Mouse (Mus musculus) CH12.LX (cell line): ENCODE data around the gene Pla2g4c.

Experiments used
- CTCF ChIP-seq, 2 experiments: IDR thresholded peaks in 1 of 2; conservative IDR thresholded peaks in 1 of 2; 2 replicates each; pipeline ENCODE4 v1.5.1; 2011 to 2012; ENCODE audit warnings: low read depth in 2 of 2, low read length in 2 of 2, improper control_type of control experiment in 1 of 2, inconsistent platforms in 1 of 2, mild to moderate bottlenecking in 1 of 2, moderate library complexity in 1 of 2
- E2F4 ChIP-seq: IDR thresholded peaks from 2 replicates; pipeline ENCODE4 v1.6.1; 2011; ENCODE audit warnings: low read depth, low read length, improper control_type of control experiment; ENCODE audit not compliant: insufficient replicate concordance
- EP300 ChIP-seq: IDR thresholded peaks from 2 replicates; pipeline ENCODE4 v1.6.1; 2011; ENCODE audit warnings: low read length, improper control_type of control experiment
- HCFC1 ChIP-seq: IDR thresholded peaks from 2 replicates; pipeline ENCODE4 v1.6.1; 2012; ENCODE audit warnings: low read depth, mild to moderate bottlenecking, inconsistent platforms, low read length, improper control_type of control experiment
- JUN ChIP-seq: IDR thresholded peaks from 2 replicates; pipeline ENCODE4 v1.6.1; 2011; ENCODE audit warnings: low read depth, mild to moderate bottlenecking, low read length, improper control_type of control experiment, moderate library complexity; ENCODE audit not compliant: insufficient read depth
- KAT2A ChIP-seq: IDR thresholded peaks from 2 replicates; pipeline ENCODE4 v1.6.1; 2012; ENCODE audit warnings: low read length, improper control_type of control experiment, inconsistent platforms; ENCODE audit not compliant: insufficient replicate concordance
- POLR2A ChIP-seq: IDR thresholded peaks from 2 replicates; pipeline ENCODE4 v1.6.1; 2011; ENCODE audit warnings: low read depth, mild to moderate bottlenecking, improper control_type of control experiment, low read length
- SIN3A ChIP-seq: IDR thresholded peaks from 2 replicates; pipeline ENCODE4 v1.6.1; 2012; ENCODE audit warnings: low read length, improper control_type of control experiment, inconsistent platforms
- USF1 ChIP-seq: IDR thresholded peaks from 2 replicates; pipeline ENCODE4 v1.6.1; 2014; ENCODE audit warnings: low read depth, mild to moderate bottlenecking, inconsistent platforms, low read length, improper control_type of control experiment
- USF2 ChIP-seq: conservative IDR thresholded peaks from 2 replicates; pipeline ENCODE4 v1.6.1; 2011; ENCODE audit warnings: low read depth, low read length, improper control_type of control experiment
- ZKSCAN1 ChIP-seq: IDR thresholded peaks from 2 replicates; pipeline ENCODE4 v1.6.1; 2012; ENCODE audit warnings: low read depth, inconsistent platforms, low read length, improper control_type of control experiment, borderline replicate concordance
- ZNF384 ChIP-seq: IDR thresholded peaks from 2 replicates; pipeline ENCODE4 v1.6.1; 2012; ENCODE audit warnings: low read depth, low read length, improper control_type of control experiment, inconsistent platforms

DNA sequence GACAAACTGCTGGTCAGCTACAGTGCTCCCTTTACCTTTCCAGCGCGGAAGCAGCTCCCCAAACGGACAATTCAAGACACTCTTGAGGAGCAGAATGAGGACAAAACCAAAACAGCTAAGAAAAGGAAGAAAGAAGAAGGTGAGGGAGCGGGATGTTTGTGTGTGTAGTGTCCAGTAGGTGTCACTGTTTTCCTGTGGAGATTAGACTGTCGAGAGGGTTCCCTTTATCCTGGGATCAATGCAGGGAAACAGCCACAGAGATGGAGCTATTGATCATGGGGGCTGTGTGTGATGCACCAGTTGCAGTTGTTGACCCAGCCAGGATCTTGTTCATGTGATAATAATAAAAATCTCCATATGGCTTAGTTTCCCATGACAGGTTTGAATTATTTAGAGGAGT is 35.8 kb upstream of the Pla2g4c start:
- TF ChIP-seq POLR2A (no peak), CTCF (conservative IDR thresholded peaks at IDR 0.05 in 1 of 2, IDR thresholded peaks at IDR 0.05 in 1 of 2; ENCODE audit: low read depth in 2 of 2, low read length in 2 of 2) (peak; percentile 31 to 61; a peak in 3 of 4 replicates), EP300 (no peak), JUN (no peak), SIN3A (no peak), HCFC1 (no peak), E2F4 (no peak), ZKSCAN1 (no peak), USF2 (no peak), ZNF384 (no peak), USF1 (no peak), KAT2A (no peak)
